Mouse (Mus musculus) lung, adult 10 weeks (tissue): ENCODE data around the gene Gins2. TPM values are rescaled to one million over a fixed set of nuclear protein-coding genes. Genes with fewer than 3 reads are reported as not detected.

Experiments
- polyA plus RNA-seq: library from polyadenylated mRNA; stranded (reverse); fragments of 350-450 nt; fragmentation: Illumina TruSeq; extraction: RNeasy Lipid Tissue Mini Kit (QIAGEN cat#74804); gene quantifications from one replicate; pipeline ENCODE4 v1.2.3, GENCODE M21; 2014; ENCODE audit warnings: low read depth, low replicate concordance; ENCODE audit not compliant: insufficient read depth

The Gins2 gene
- 1.2 TPM for polyA plus RNA-seq

DNA sequence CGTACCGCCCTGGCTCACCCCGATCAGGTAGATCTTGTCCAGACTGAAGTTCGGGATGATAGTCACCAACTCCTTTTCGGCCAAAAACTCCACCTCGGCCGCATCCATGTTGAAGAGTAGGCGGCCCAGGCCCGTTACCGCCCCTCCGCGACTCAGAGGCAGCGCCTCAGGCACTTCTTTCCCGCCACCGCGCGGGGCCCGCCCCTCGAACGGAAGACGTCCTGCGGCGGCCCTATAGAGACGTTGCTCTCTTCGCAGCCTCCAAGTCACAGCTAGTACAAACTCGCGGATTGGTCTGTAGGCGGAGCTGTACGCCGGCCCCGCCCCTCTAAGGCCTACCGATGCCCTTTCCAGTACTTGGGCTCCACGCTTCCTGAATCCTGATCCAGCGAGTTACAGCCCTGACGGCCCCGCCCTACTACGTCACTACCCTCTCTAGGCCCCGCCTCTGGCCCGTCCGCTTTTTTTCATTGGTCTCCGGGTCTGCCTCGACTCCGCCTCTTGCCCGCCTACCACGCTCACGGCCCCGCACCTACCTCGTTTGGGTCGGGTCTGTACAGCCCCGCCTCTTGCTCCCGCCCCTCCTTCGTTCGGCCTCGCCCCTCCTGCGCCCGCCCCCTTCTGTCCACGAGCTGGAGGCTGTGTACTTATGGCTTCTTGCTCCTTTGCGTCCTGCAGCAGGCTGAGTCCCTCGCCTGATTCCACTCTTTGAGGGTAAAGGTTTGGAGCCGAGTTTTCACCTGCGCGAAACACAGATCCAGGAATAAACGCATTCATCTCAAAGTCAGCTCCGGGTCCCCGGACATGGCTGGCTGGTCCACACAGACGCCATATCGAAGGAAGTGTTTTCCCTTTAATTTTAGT, at the start of gene Gins2:
Gins2 (minus strand) TSS at position 397 of the 864 bp plus-strand sequence.

Other genes with a start within 250 kb of the Gins2 start
- 2.8 TPM for gene 1190005I06Rik, start 58.3 kb upstream of the Gins2 start, polyA plus RNA-seq
- 0.48 TPM for gene Gm27021, start 78.8 kb upstream of the Gins2 start, polyA plus RNA-seq
- 876 TPM for gene Cox4i1, start 78.9 kb upstream of the Gins2 start, polyA plus RNA-seq
- 46.4 TPM for gene Emc8, start 79.3 kb upstream of the Gins2 start, polyA plus RNA-seq
- gene Irf8, start 147.1 kb upstream of the Gins2 start, polyA plus RNA-seq: 20.2 TPM